Mouse (Mus musculus) stomach, postnatal 0 days (tissue): ENCODE results near the gene Traf3ip3.

Source experiments
- CTCF ChIP-seq: IDR thresholded peaks from 2 replicates; pipeline ENCODE4 v1.5.1; 2016; ENCODE audit warnings: antibody characterized with exemption, low read depth, mild to moderate bottlenecking, moderate library complexity
- EP300 ChIP-seq: optimal IDR thresholded peaks from 2 replicates; pipeline ENCODE3; 2016; ENCODE audit warnings: antibody characterized with exemption

DNA sequence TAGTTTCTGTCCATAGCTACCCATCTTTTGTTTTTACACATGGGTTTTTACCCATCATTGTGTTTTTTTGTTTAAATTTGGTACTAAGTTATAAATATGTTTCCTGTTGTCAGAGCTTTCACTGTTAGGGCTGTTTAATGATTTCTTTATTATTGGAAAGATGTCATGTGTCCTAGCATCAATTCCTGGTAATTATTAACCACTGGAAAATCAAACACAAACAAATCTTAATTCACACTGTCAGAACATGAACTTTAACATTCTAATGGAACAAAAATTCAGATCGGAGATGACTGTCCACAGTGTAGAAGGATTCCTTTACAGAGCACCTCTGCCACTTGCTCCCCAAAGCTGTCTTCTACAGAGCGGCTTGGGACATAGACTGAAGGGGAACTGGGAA, 3.9 kb upstream of the Traf3ip3 start:
- no peak for TF ChIP-seq CTCF
- TF ChIP-seq EP300: no peak
